Mouse (Mus musculus) mouse trophoblast stem cell (cell line): ENCODE results near the gene Vsx1.

Experiments used
- in situ Hi-C, 2 experiments: fragments of 300-500 bp; cut with MseI, MboI; formaldehyde crosslinking; loops; 2 replicates in 1 of 2; 3 replicates in 1 of 2; pipeline ENCODE4 v1.15.1; 2025

Vsx1 gene

GRCm38 (mm10) chr2:150667820-150668766, 21.1 kb downstream of the Vsx1 start, which contains the start of gene Acss1:
Gene Acss1 (minus strand): TSS chr2:150668500.
- in situ Hi-C loops: no loop called here

- in situ Hi-C loops: no loop called here
Measured at GRCm38 (mm10) chr2:150667065-150667819, 21.9 kb downstream of the Vsx1 start.

GRCm38 (mm10) chr2:150666723-150667064, 22.5 kb downstream of the Vsx1 start:
- in situ Hi-C loops: no loop called here

- in situ Hi-C loops: no loop called here
Measured at GRCm38 (mm10) chr2:150665534-150666451, 23.4 kb downstream of the Vsx1 start.

GRCm38 (mm10) chr2:150665006-150665405, 24.2 kb downstream of the Vsx1 start:
- in situ Hi-C loops: no loop called here

GRCm38 (mm10) chr2:150664152-150664920, 24.8 kb downstream of the Vsx1 start:
- in situ Hi-C loops: no loop called here

GRCm38 (mm10) chr2:150663255-150663654, 25.9 kb downstream of the Vsx1 start:
- in situ Hi-C loops: no loop called here

GRCm38 (mm10) chr2:150662007-150662406, 27.2 kb downstream of the Vsx1 start:
- in situ Hi-C loops: no loop called here

GRCm38 (mm10) chr2:150660668-150661451, 28.3 kb downstream of the Vsx1 start:
- in situ Hi-C loops: no loop called here

GRCm38 (mm10) chr2:150660049-150660448, 29.1 kb downstream of the Vsx1 start:
- in situ Hi-C loops: no loop called here

- in situ Hi-C loops: no loop called here
Measured at GRCm38 (mm10) chr2:150656975-150657768, 32.0 kb downstream of the Vsx1 start.

GRCm38 (mm10) chr2:150656112-150656511, 33.0 kb downstream of the Vsx1 start:
- in situ Hi-C loops: no loop called here

- in situ Hi-C loops: no loop called here
Measured at GRCm38 (mm10) chr2:150655290-150655689, 33.9 kb downstream of the Vsx1 start.

GRCm38 (mm10) chr2:150654814-150655213, 34.3 kb downstream of the Vsx1 start:
- in situ Hi-C loops: no loop called here

GRCm38 (mm10) chr2:150651366-150651765, 37.8 kb downstream of the Vsx1 start:
- in situ Hi-C loops: no loop called here

GRCm38 (mm10) chr2:150650511-150651074, 38.6 kb downstream of the Vsx1 start:
- in situ Hi-C loops: no loop called here

- in situ Hi-C loops: no loop called here
Measured at GRCm38 (mm10) chr2:150648300-150648895, 40.8 kb downstream of the Vsx1 start.

- in situ Hi-C loops: no loop called here
Measured at GRCm38 (mm10) chr2:150647681-150648299, 41.4 kb downstream of the Vsx1 start.
